Mouse (Mus musculus) neutrophil, adult 83 days (primary cell): ENCODE measurements around the gene Slc38a11. TPM values are rescaled to one million over a fixed set of nuclear protein-coding genes. Genes with fewer than 3 reads are reported as not detected.

Experiments used
- total RNA-seq, 2 experiments: library from RNA; stranded (reverse); gene quantifications; one replicate each; pipeline ENCODE4 v1.2.4; 2023

Gene Slc38a11
- total RNA-seq = not detected

DNA sequence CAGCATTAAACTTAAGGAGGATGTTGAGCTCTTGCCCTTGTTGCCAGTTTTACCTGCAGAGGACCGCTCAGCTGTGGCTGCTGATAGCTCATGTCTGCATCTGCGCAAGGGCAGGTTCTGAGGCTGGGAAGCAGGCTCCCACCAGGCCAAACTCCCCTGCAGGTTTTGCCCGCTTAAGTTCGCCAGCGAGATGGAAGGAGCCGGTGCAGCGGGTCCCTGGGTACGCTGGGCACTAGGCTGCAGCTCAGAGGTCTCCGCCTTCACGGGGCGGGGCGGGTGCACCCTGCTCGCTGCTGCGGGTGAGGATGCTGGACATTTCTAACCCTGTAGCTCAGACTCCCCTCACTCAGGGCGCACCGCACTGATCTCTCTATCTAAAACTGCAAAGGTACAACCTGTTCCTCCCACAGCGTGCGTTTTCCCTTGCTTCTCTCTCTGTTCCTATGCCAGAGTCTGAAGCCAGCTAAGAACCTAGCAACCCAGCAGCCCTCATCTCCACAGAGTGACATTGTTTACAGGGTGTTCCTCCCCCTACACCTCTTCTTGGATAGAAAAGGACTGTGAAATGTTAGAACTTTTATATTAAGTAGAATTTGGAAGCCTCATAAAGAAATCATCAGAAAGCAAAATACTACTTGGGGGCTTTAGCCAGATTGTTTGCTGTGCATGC, at the start of gene Slc38a11:
TSS of gene Slc38a11 (minus strand) at position 207 of the 670 bp plus-strand sequence.

Other genes with a start within 250 kb of the Slc38a11 start
- under 1 TPM; 0.38 to 0.59 TPM for gene Cobll1, start 124.6 kb downstream of the Slc38a11 start, total RNA-seq
- not detected for gene Scn3a, start 203.6 kb upstream of the Slc38a11 start, total RNA-seq